Mouse (Mus musculus) naive thymus-derived CD4-positive, alpha-beta T cell, adult 2 months (primary cell): ENCODE measurements at regions not wholly inside any gene's neighbourhood (a gene's known extent, or its start where the extent isn't known, plus 50 kb on each side); places are given as distances from the start of the nearest gene placed in this dataset.
A peak's percentile ranks its signal among the peaks of the same experiment; 100 is the strongest.

ENCODE experiments used
- DNase-seq: peaks from one replicate; pipeline ENCODE4 v3.0.0-alpha.2; 2011; ENCODE audit warnings: low read depth

GRCm38 (mm10) chr10:21483373-21483772 lies 106.3 kb downstream of the Aldh8a1 start:
- DNase-seq: no peak

GRCm38 (mm10) chr10:21488374-21488930 lies 104.5 kb upstream of the 1700020N01Rik start:
- DNase-seq: no peak

- no peak for DNase-seq
Observed at GRCm38 (mm10) chr10:21490910-21491309, 102.0 kb upstream of the 1700020N01Rik start.

- no peak for DNase-seq
Observed at GRCm38 (mm10) chr10:21492254-21492894, 100.6 kb upstream of the 1700020N01Rik start.

- no peak for DNase-seq
Observed at GRCm38 (mm10) chr10:21494536-21494935, 98.4 kb upstream of the 1700020N01Rik start.

- no peak for DNase-seq
Observed at GRCm38 (mm10) chr10:21497110-21497509, 95.8 kb upstream of the 1700020N01Rik start.

- no peak for DNase-seq
Observed at GRCm38 (mm10) chr10:21498143-21498542, 94.8 kb upstream of the 1700020N01Rik start.

GRCm38 (mm10) chr10:21501658-21502057 lies 91.3 kb upstream of the 1700020N01Rik start:
- DNase-seq: no peak

- peak; percentile 32 for DNase-seq
Observed at GRCm38 (mm10) chr10:21504431-21504830, 88.5 kb upstream of the 1700020N01Rik start.

GRCm38 (mm10) chr10:21511386-21511785 lies 81.6 kb upstream of the 1700020N01Rik start:
- no peak for DNase-seq

- no peak for DNase-seq
Observed at GRCm38 (mm10) chr10:21512486-21512885, 80.5 kb upstream of the 1700020N01Rik start.

- DNase-seq: no peak
Observed at GRCm38 (mm10) chr10:21517721-21518120, 75.2 kb upstream of the 1700020N01Rik start.

GRCm38 (mm10) chr10:21520854-21521253 lies 72.1 kb upstream of the 1700020N01Rik start:
- DNase-seq: no peak

- no peak for DNase-seq
Observed at GRCm38 (mm10) chr10:21525555-21525954, 67.4 kb upstream of the 1700020N01Rik start.

GRCm38 (mm10) chr10:21528396-21528795 lies 64.5 kb upstream of the 1700020N01Rik start:
- DNase-seq: no peak

- DNase-seq: no peak
Observed at GRCm38 (mm10) chr10:21529098-21529749, 63.7 kb upstream of the 1700020N01Rik start.

GRCm38 (mm10) chr10:21532142-21532541 lies 60.8 kb upstream of the 1700020N01Rik start:
- no peak for DNase-seq

GRCm38 (mm10) chr10:21535631-21536030 lies 57.3 kb upstream of the 1700020N01Rik start:
- peak; percentile 15 for DNase-seq

- DNase-seq: no peak
Observed at GRCm38 (mm10) chr10:21538481-21538880, 54.5 kb upstream of the 1700020N01Rik start.
